Mouse (Mus musculus): ENCODE results near the gene Herc2. TPM values are rescaled to one million over a fixed set of nuclear protein-coding genes. Genes with fewer than 3 reads are reported as not detected.

Herc2 gene
- polyA plus RNA-seq, 1 experiment = 55.4 TPM

DNA sequence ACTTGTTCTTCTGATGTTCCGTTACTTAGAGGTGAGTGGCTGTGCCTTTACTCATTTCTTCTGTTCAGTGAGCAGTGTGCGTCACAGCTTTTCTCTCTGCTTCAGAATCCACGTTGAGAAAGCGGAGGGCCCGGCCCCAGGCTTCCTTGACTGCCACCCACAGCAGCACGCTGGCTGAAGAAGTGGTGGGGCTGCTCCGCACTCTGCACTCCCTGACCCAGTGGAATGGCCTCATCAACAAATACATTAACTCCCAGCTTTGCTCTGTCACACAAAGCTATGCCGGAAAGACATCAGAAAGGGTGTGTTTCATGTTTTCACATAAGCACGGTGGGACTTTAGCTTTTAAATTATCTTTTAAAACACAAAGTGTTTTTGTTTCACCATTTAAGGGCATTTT, 103.2 kb downstream of the Herc2 start:
- H3K4me1 ChIP-seq (ENCODE audit: control insufficient read depth, insufficient read depth, low read length) = peaks cover 5% of the 10 kb centered on the region
- no peaks in the 10 kb centered on the region for H3K27me3 ChIP-seq (ENCODE audit: control insufficient read depth, insufficient read depth, low read length)
- H3K4me3 ChIP-seq (replicated peaks; ENCODE audit: insufficient read depth, low read depth, low read length) = no peak overlapping the region
- DNase-seq = no peak
- whole genome bisulfite sequencing = 97% methylated on average over 9 of the region's 9 CpGs
- no peak for TF ChIP-seq POLR2A (IDR thresholded peaks at IDR 0.05; ENCODE audit: borderline replicate concordance, insufficient read depth, low read length)
- no peak for TF ChIP-seq CTCF (IDR thresholded peaks at IDR 0.05; ENCODE audit: borderline replicate concordance, insufficient read depth, low read depth, low read length)
- H3K27ac ChIP-seq (ENCODE audit: insufficient read depth, low read length) = no peak overlapping the region

DNA sequence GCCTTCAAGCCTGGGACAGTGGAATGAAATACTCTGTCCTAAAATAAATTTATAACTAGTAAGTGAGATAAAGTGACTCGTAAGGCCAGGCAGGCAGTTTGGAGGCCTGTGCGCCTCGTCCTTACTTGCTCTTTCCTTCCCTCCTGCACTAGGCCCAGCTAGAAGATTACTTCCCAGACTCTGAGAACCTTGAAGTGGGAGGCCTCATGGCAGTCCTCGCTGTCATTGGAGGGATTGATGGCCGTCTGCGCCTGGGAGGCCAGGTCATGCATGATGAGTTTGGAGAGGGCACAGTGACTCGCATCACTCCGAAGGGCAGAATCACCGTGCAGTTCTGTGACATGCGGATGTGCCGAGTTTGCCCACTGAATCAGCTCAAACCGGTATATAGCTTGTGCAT, 103.6 kb downstream of the Herc2 start:
- H3K27ac ChIP-seq (ENCODE audit: insufficient read depth, low read length) = no peak overlapping the region
- no peak for DNase-seq
- TF ChIP-seq POLR2A (IDR thresholded peaks at IDR 0.05; ENCODE audit: borderline replicate concordance, insufficient read depth, low read length) = no peak
- TF ChIP-seq CTCF (IDR thresholded peaks at IDR 0.05; ENCODE audit: borderline replicate concordance, insufficient read depth, low read depth, low read length) = no peak
- no peaks in the 10 kb centered on the region for H3K27me3 ChIP-seq (ENCODE audit: control insufficient read depth, insufficient read depth, low read length)
- WGBS = 92% methylated on average over 12 of the region's 12 CpGs
- H3K4me3 ChIP-seq (replicated peaks; ENCODE audit: insufficient read depth, low read depth, low read length) = no peak overlapping the region
- peaks cover 5% of the 10 kb centered on the region for H3K4me1 ChIP-seq (ENCODE audit: control insufficient read depth, insufficient read depth, low read length)

DNA sequence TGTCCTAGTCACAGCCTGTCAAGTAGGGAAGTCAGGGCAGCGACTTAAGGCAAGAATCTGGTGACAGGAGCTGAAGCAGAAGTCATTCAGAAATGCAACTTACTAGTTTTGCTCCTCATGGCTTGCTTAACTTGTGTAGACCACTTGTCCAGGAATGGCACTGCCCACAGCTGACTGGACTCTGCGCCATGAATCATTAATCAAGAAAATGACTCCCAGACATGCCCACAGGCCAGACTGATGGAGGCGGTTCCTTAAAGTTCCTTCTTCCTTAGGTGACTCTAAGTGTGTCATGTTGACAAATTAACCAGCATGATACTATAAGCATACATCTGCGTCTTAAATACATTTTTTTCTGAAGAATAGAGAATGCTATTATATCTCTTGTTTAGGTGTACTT, 113.3 kb downstream of the Herc2 start:
- Histone ChIP-seq H3K27ac (ENCODE audit: insufficient read depth, low read length) (no peak overlapping the region), H3K4me1 (ENCODE audit: control insufficient read depth, insufficient read depth, low read length) (no peaks in the 10 kb centered on the region), H3K27me3 (ENCODE audit: control insufficient read depth, insufficient read depth, low read length) (no peaks in the 10 kb centered on the region), H3K4me3 (replicated peaks; ENCODE audit: insufficient read depth, low read depth, low read length) (no peak overlapping the region)
- DNase-seq = no peak
- TF ChIP-seq POLR2A (IDR thresholded peaks at IDR 0.05; ENCODE audit: borderline replicate concordance, insufficient read depth, low read length) = no peak
- TF ChIP-seq CTCF (IDR thresholded peaks at IDR 0.05; ENCODE audit: borderline replicate concordance, insufficient read depth, low read depth, low read length) = no peak
- WGBS = 93% methylated on average over 4 of the region's 4 CpGs

DNA sequence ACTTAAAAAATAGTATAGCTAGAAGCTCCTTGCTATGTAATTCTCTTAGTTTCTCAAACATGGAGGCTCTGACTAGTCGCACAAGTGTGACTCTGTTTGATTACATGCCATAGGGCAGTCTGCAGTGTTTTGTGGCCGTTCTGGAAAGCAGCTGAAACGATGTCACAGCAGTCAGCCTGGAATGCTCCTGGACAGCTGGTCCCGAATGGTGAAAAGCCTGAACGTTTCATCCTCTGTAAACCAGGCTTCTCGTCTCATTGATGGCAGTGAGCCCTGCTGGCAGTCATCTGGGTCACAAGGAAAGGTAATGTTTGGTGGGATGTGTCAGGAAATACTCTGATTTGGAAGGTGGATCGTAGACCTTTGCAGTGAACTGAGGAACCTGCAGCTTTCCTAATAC, 118.7 kb downstream of the Herc2 start:
- Histone ChIP-seq H3K4me3 (replicated peaks; ENCODE audit: insufficient read depth, low read depth, low read length) (no peak overlapping the region), H3K27me3 (ENCODE audit: control insufficient read depth, insufficient read depth, low read length) (no peaks in the 10 kb centered on the region), H3K27ac (ENCODE audit: insufficient read depth, low read length) (no peak overlapping the region), H3K4me1 (ENCODE audit: control insufficient read depth, insufficient read depth, low read length) (no peaks in the 10 kb centered on the region)
- DNase-seq = peak; percentile 65 to 76
- 17% methylated on average over 7 of the region's 7 CpGs for WGBS
- TF ChIP-seq CTCF (IDR thresholded peaks at IDR 0.05; ENCODE audit: borderline replicate concordance, insufficient read depth, low read depth, low read length) (no peak), POLR2A (IDR thresholded peaks at IDR 0.05; ENCODE audit: borderline replicate concordance, insufficient read depth, low read length) (no peak)

DNA sequence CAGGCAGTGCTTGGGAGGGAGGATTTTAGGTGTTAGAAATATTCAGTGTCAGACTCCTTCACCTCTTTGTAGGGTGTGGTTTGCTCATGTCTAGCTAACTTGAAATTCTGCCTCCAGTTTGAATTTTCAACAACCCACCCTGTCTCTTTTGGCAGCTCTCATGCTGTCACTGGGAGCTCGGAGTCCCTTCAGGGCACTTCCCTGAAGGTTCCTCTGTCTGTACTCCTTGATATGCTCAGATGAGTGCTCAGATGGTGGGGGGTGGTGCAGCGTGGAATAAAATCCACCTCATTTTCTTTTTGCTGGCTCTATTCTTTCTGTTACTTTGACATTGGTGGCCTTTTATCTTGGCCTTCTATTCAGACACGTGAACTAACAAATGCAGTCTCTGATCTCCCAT, 127.4 kb downstream of the Herc2 start:
- DNase-seq = no peak
- H3K4me3 ChIP-seq (replicated peaks; ENCODE audit: insufficient read depth, low read depth, low read length) = no peak overlapping the region

DNA sequence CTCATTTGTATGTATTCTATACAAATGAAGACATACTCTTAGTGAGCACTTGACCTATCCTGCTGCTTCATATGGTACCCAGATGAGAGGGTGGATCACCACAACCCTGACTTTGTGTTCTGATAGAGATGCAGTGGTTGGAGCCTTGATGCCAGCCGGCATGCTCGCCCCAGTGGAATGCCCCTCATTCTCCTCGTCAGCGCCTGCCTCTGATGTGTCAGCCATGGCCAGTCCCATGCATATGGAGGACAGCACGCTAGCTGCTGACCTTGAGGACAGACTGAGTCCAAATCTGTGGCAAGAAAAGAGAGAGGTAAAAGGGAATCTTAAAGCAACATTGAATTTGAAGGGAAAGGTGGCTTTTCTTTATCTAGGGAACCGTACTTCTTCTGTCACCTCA, 141.0 kb downstream of the Herc2 start:
- no peak overlapping the region for H3K27ac ChIP-seq (ENCODE audit: insufficient read depth, low read length)
- no peaks in the 10 kb centered on the region for H3K27me3 ChIP-seq (ENCODE audit: control insufficient read depth, insufficient read depth, low read length)
- no peak overlapping the region for H3K4me3 ChIP-seq (replicated peaks; ENCODE audit: insufficient read depth, low read depth, low read length)
- TF ChIP-seq CTCF (IDR thresholded peaks at IDR 0.05; ENCODE audit: borderline replicate concordance, insufficient read depth, low read depth, low read length) (no peak), POLR2A (IDR thresholded peaks at IDR 0.05; ENCODE audit: borderline replicate concordance, insufficient read depth, low read length) (no peak)
- WGBS = 94% methylated on average over 6 of the region's 6 CpGs
- DNase-seq = no peak
- no peaks in the 10 kb centered on the region for H3K4me1 ChIP-seq (ENCODE audit: control insufficient read depth, insufficient read depth, low read length)

More for the DNA sequence above, 127.4 kb downstream of the Herc2 start:
- TF ChIP-seq CTCF (IDR thresholded peaks at IDR 0.05; ENCODE audit: borderline replicate concordance, insufficient read depth, low read depth, low read length) (no peak), POLR2A (IDR thresholded peaks at IDR 0.05; ENCODE audit: borderline replicate concordance, insufficient read depth, low read length) (no peak)
- no peak overlapping the region for H3K27ac ChIP-seq (ENCODE audit: insufficient read depth, low read length)
- H3K4me1 ChIP-seq (ENCODE audit: control insufficient read depth, insufficient read depth, low read length) = no peaks in the 10 kb centered on the region
- H3K27me3 ChIP-seq (ENCODE audit: control insufficient read depth, insufficient read depth, low read length) = no peaks in the 10 kb centered on the region
- WGBS = 54% methylated on average over 3 of the region's 3 CpGs

DNA sequence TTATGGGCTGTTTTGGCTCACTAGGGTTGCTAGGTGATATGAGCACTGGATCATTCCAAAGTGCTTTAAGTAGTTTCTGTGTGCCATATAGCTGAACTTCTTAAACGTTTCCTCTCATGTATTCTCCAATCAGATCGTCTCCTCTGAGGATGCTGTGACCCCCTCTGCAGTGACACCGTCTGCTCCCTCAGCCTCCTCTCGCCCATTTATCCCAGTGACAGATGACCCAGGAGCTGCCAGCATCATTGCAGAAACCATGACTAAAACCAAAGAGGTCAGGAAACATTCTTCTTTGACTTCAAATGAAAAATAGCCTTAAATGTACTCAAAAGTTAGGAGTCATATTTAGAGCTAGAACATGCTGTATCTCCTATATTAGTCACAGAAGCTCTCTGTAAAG, 141.7 kb downstream of the Herc2 start:
- 74% methylated on average over 4 of the region's 4 CpGs for WGBS
- H3K4me3 ChIP-seq (replicated peaks; ENCODE audit: insufficient read depth, low read depth, low read length) = no peak overlapping the region
- TF ChIP-seq CTCF (IDR thresholded peaks at IDR 0.05; ENCODE audit: borderline replicate concordance, insufficient read depth, low read depth, low read length) (no peak), POLR2A (IDR thresholded peaks at IDR 0.05; ENCODE audit: borderline replicate concordance, insufficient read depth, low read length) (no peak)
- DNase-seq = no peak
- no peaks in the 10 kb centered on the region for H3K4me1 ChIP-seq (ENCODE audit: control insufficient read depth, insufficient read depth, low read length)
- H3K27ac ChIP-seq (ENCODE audit: insufficient read depth, low read length) = no peak overlapping the region
- H3K27me3 ChIP-seq (ENCODE audit: control insufficient read depth, insufficient read depth, low read length) = no peaks in the 10 kb centered on the region

DNA sequence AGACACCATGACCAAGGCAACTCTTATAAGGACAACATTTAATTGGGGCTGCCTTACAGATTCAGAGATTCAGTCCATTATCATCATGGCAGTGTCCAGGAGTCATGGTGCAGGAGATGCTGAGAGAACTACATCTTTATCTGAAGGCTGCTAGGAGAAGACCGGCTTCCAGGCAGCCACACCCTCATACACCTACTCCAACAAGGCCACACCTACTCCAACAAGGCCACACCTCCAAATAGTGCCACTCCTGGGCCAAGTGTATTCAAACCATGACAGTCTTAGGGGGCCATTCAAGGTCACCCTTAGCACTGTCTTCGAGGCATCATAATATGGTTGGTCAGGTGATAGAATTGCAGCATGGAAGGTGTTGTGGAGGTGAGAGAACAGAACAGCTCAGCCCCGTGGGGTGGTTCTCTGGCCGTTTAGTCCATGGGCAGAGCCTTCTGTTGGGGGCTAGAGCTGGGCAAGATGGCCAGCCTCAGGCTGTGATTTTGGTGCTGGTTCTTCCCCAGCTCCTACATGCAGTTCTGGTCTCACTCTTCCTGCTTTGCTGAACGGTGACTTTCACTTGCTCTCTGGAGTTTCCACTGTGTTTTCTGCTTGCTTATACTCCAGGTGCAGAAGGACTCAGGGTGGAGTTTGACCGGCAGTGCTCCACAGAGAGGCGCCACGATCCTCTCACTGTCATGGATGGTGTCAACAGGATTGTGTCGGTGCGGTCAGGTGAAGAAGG, 151.7 kb downstream of the Herc2 start:
- TF ChIP-seq CTCF (IDR thresholded peaks at IDR 0.05; ENCODE audit: borderline replicate concordance, insufficient read depth, low read depth, low read length) (no peak), POLR2A (IDR thresholded peaks at IDR 0.05; ENCODE audit: borderline replicate concordance, insufficient read depth, low read length) (no peak)
- H3K4me3 ChIP-seq (replicated peaks; ENCODE audit: insufficient read depth, low read depth, low read length) = no peak overlapping the region
- H3K27ac ChIP-seq (ENCODE audit: insufficient read depth, low read length) = no peak overlapping the region
- no peaks in the 10 kb centered on the region for H3K4me1 ChIP-seq (ENCODE audit: control insufficient read depth, insufficient read depth, low read length)
- DNase-seq = no peak
- WGBS = 95% methylated on average over 10 of the region's 10 CpGs
- H3K27me3 ChIP-seq (ENCODE audit: control insufficient read depth, insufficient read depth, low read length) = no peaks in the 10 kb centered on the region
